Mouse (Mus musculus): ENCODE measurements at regions not wholly inside any gene's neighbourhood (a gene's known extent, or its start where the extent isn't known, plus 50 kb on each side); places are given as distances from the start of the nearest gene placed in this dataset.

DNA sequence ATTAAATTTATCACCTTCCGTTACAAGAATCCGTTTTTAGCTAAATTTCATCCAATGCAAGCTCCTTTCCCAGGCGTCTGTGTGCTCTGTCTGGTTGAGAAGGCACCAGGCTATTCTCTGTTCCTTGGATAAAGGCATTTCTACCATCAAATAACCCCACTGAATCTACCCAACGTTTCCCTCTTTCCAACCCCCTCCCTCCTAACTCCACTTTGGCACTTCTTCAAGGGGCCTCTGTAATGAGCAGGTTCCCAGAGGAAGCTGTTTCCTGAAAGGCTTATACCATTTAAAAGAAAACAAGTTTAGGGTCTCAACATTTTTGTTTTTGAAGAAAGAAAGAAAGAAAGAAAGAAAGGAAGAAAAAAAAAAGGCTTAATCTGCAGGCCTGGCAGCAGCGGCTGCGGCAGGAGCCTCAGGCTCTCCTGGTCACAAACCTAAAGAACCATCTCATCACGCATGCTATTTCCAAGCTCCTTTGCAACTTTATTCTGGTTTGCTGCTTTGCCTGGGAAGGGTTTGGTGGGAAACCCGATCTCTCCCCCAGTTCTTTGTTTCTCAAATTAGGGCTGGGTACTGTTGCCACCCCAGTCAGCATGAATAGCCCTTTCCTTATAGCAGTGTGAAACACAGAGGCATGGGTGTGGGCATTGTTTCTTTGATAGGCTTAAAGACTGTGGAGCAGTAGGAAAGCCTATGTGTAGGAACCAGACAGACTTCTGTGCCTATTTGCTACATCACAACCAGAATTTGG lies 160.5 kb upstream of the Tnc start:
- DNase-seq (ENCODE audit: low spot score in 2 of 2): no peak

DNA sequence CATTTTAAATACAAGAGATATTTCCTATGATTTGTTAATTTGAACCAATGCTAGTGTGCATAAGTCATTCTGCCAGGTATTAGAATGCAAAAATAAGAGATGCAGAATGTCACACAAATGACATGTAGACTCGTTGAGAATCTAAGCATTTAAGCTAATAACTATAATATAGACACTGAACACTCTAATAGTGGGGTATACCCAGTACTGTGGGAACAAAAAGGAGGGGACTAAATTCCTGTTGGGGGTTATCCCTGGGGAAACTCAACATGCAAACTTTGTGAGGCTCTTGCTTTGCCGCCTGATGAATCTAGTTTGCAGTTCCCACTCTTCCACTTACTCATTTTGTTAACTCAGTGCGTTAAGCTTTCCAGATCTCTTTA lies 154.0 kb upstream of the Tnc start:
- no peak for DNase-seq (ENCODE audit: low spot score in 2 of 2)

DNA sequence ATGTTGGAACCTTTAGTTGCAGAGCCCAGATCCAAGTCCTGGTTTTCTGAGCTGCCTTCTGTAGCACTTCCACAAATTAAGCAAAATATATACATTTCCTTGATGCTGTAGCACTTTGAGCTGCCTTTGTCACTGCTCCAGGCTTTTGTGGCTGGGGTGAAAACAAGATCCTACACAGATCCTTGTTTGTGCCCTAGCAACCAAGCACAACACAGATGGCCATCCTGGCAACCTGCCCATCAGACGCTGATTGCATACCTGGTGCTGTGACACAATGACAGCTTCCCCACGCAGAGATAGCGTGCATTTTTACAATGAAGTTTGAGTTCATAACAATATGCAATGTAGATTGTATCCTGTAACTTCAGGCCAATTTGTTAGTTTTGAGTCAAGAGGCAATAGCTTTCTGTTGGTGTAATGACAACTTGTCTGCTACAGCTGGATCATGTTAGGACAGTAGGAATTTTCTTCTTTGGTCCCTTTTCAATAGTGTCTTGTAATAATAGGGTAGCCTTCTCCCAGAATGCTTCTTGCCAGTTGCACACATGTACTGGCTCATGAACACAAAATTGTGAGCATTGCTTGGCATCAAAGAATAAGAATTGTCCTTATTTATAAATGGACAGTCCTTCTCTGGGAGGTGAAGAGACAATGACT lies 153.5 kb upstream of the Tnc start:
- peak; percentile 4 to 11 for DNase-seq (ENCODE audit: low spot score in 2 of 2)

DNA sequence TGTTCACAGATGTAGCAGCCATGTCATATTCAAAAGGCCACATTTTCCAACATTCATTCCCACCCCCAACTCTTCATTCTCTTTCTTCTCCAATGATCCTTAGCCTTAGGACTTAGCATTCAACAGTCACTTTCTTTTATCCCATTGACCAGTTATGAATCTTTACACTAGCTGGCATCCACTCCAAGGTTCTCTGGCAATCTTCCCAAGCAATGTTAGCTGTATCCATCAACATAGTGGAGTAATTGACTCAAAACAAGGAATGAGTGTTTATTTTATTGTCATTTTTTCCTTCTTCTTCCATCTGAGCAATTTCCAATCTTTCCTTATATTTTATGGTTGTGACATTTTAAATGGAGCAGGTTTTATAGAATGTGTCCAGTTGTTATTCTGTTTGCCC lies 138.2 kb upstream of the Tnc start:
- no peak for DNase-seq (ENCODE audit: low spot score in 2 of 2)

DNA sequence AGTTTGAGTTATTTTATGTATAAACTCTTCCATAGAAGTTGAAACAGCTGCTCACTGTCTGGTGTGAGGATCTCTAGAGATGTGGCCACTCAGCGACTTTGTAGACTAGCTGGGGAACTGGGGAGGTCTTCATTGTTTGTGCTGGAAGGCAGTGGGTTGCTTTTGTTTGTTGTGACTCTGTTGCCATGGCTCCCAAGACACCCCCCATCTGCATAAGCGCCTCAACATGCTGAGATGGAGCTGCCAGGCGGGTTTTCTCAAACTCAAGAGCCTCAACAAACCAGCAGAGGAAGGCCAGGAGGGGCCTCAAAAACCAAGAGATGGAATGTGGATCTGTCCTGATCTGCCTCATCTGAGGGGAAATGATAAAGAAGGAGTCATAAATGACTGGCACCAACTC lies 129.1 kb upstream of the Tnc start:
- DNase-seq (ENCODE audit: low spot score in 2 of 2): no peak

DNA sequence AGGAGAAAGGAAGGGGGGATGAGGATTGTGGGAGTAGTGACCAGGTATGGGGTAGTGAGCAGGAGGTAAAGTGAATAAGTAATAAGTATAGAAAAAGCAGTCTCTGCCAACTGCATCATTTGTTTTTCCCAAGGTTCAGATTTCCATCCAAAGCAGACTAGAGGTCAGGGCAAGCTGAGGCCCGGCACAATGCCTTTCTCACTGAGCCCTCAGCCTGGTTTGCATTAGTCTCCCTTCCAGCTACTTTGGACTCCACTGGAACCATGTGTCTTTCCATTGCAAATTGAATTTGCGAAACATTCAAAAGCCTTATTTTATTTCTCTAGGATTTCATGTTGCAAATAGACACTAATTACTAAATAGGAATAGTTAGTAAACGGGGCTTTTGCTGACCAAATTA lies 124.7 kb upstream of the Tnc start:
- DNase-seq (ENCODE audit: low spot score in 2 of 2): no peak

DNA sequence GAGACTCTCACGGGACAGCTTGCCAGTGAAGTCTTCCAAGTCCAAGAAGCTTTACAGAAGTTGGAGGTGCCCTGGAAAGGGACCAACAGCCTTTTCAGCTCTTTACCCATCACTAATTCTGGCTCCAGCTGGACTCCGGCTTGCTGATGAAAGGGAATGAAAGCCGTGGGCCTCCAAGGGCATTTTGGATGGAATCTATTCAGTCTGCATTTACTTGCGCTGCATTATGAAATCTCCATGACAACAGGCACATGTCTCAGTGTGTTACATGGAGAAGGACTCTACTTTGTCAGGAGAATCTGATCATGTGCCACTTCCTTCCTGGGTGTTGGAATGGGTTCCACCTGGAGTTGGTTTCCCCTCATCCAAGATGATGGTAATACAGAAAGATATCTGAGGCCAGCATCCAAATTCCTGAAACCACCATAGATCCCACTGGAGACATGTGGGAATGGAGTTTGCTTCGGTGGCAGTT lies 102.2 kb upstream of the Tnc start:
- peak in 1 of 2 experiments; percentile 4 for DNase-seq (ENCODE audit: low spot score in 2 of 2)

DNA sequence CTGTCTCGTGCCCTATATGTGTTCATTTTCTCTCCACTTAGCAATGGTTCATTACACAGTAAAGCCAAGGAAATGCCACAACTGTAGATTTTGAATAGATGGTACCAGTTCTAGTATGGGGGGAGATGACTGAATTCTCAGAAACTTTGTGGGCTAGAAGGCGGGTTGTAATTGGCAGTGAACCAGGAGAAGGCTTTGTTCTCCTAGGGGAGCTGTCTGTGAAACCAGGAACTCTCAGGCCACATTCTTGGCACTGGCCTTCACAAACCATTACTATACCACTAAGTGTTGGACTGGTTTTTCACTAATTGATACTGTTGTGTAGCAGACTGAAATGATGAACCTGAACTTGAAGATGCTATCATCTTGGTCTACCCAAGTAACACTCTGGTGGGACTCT lies 99.1 kb upstream of the Tnc start:
- no peak for DNase-seq (ENCODE audit: low spot score in 2 of 2)

DNA sequence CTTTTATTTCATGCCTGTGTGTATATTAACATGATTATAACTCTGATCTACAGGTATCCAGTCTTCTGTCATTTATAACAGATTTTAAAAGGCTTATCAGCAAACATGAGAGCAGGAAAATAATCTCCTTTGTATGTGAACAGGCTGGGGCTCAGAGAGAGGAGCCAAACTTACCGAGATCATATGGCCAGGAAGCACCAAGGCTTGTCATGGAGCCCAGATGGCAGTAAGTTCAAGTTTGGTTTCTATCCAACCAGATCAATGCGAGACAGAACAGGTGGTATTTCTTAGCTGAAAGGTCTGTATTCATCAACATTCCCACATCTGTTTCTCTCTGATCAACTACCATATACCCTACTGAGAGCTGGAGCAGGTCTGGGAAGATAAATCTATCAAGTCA lies 96.1 kb upstream of the Tnc start:
- no peak for DNase-seq (ENCODE audit: low spot score in 2 of 2)

DNA sequence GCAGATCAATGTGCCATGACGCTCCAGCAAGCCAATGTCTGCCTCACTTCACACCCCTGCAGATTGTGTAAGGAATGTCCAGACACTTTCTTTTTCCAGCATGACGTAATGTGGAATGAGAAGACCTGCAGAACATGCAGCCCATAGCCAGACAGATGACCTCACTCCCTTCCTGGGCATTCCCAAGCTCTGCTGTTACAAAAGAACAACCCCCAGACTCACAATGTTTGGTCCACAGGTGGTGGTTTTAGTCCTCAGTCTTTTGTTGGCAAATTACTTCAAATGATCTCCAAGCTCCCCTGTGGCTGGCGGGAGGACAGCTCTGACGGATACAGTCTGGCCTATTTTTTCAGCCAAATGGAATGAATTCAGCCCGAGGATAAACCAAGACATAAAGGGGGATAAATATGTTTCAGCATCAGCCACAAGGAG lies 95.6 kb upstream of the Tnc start:
- DNase-seq (ENCODE audit: low spot score in 2 of 2): peak in 1 of 2 experiments; percentile 2

DNA sequence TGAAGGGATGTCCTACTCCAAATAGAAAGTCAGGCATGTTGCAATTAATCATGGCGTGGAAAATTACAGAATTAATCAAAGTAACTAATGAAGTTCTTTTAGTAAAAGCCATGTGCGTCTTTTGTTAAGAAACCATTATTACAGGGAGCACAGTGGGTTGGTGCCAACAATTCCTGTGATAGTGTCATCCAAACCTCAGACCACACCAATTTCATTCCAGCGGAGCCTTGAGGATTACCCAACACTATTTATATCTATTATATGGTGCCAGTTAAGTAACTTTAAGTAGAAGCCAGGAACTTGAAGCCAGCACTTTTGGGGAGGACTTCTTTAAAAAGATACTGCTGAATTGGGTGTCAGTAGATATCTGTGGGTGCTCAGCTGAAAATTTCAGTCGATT lies 93.0 kb upstream of the Tnc start:
- DNase-seq (ENCODE audit: low spot score in 2 of 2): no peak

DNA sequence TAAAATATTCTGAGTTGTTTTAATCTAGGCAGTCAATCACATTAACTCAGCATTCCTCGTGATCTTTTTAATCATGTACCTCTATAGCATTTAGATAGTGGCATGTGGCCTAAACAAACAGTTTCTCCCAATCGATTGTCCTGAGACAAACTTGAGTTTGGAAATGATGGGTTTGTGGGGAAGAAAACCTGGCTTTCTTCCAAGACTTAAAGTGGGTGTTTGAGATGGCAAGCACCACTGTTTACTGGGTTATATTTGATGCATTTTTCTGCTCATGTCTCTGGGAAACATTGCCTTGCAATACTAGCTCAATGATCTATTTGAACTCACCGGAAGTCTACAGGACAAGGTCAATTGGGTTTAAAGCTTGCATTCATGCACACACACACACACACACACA lies 88.2 kb upstream of the Tnc start:
- no peak for DNase-seq (ENCODE audit: low spot score in 2 of 2)

DNA sequence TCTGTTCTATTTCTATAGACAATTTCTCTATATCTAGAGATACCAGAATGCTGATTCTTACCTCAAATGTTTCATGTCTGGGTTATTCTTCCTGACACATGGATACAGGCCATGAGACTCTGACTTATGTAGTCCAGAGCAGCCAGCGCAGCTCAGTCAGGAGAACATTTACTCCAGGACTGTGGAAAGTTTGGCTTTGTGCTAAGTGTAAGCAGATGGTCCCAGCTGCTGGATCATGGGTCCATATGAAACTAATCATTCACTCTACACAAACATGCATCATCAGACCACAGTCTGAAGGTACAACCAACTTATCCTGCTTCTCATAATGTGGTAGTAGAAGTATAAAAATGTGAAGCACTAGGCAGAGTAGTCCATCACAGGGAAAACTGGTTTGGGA lies 82.5 kb upstream of the Tnc start:
- no peak for DNase-seq (ENCODE audit: low spot score in 2 of 2)

DNA sequence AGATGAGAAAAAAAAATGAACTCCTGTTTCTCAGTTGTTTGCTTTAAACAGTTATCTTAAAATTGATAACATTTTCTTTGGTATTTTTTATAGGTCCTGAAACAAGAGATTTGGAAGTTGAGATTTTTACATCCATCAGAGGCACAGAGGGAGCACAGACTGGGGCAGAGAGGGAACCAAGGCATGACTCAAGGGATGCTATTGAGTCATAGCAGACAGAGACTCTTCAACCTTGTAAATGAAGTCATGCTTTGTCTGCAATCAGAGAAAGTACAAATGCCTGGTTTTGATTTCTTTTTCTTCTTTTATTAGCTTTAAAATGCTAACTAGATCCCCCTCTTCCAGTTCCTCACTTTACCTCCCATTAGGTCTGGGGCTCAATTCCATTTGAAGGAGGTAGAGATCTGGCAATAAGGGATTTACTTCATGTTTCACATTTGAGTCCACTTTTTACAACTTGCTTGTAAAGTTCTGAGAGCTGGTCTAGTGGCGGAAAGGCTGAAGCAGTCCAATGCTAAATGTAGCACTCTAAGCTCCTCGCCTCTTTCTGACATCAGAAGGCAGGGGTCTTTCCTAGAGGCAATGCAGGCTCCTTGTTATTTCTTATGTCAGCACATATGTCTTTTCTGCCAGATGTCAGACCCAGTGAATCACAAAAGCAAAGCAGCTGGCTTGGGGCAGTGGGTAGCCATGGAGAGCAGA lies 77.7 kb upstream of the Tnc start:
- no peak for DNase-seq (ENCODE audit: low spot score in 2 of 2)

DNA sequence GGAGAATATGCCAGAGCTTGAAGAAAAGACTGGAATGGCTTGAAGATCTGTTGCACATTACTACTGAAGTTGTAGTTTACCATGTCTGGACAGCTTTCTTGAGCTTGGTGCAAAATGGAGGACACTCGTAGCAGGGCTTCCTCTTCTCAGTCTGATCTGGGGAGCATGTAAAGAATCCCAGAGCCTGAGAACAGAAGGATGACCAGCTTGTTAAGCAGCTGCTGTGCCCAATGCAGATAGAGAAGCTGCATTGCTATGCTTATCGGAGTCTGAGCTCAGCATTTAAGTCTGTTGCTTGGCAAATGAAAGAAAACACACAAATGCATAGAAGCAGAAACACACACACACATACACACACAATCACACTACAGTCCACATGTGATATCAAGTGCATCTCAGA lies 76.9 kb upstream of the Tnc start:
- DNase-seq (ENCODE audit: low spot score in 2 of 2): no peak

DNA sequence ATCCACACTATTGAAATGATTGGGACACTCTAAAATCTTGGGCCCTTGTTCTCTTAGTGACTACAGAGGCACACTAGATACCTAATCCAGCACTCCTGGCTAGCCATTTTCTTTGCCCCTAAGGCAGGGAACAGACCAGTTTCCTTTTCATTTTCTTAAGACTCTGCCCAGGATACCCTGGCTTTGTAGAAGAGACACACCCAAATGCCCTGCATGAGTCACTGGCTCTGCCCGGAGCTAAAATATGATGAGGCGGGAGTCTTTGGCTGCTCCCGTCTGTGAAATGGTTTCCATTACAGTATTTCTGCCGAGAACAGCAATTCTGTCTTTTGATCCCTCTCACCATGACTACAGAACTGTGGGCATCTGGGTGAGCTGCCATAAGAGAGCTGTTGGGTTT lies 51.4 kb upstream of the Tnc start:
- no peak for DNase-seq (ENCODE audit: low spot score in 2 of 2)

Data from left cerebral cortex, adult 18-20 months (tissue).